Mouse (Mus musculus) granulocyte monocyte progenitor cell, adult 5-6 weeks (primary cell): ENCODE measurements at regions not wholly inside any gene's neighbourhood (a gene's known extent, or its start where the extent isn't known, plus 50 kb on each side); places are given as distances from the start of the nearest gene placed in this dataset.

ENCODE experiments used
- ATAC-seq: replicated peaks from 2 replicates; pipeline ENCODE4 v1.8.0; 2016; ENCODE audit warnings: mild to moderate bottlenecking, moderate TSS enrichment, inconsistent platforms; ENCODE audit not compliant: poor library complexity, severe bottlenecking

DNA sequence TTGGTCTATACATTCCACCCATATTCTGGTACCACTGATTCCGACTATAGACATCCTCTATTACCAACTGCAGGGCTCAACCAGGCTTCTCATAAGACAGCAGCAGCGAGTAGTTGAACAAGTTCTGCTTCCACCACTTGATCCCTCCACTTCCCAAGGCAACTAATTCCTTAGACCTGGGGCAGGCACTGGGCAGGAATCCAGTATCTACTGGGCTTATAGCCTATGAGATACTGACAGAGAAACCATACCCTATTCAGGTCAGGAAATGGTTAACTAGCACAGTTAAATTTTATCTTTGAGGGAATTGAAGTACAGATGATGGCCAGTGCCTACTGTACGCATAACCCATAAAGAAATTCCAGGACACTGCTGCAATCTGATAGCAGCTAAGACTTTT is 297.9 kb downstream of the Cog6 start:
- no peak for ATAC-seq

- no peak for ATAC-seq
Measured at GRCm38 (mm10) chr3:52717324-52717723, 299.7 kb downstream of the Cog6 start.

- no peak for ATAC-seq
Measured at GRCm38 (mm10) chr3:52712151-52712550, 304.9 kb downstream of the Cog6 start.

DNA sequence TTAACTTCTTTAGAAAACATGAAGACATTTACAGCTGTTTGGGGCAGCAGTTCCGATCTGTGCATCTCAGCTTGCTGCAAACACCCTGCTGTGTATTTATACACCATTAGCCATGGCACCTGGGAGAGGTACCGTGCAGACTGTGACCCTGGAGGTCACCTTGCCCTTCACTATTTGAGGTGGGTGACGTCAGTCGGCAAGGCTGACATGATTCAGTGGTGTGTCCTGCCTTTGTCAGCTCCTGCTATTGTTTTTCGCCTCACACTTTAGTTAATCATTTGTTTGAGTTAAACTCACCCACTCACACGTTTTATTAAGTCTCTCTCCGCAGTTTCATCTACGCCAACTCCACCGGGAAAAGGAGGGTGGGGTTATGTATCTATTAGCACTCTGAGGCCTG is 305.9 kb downstream of the Cog6 start:
- ATAC-seq, result no peak

GRCm38 (mm10) chr3:52708746-52709145 is 308.3 kb downstream of the Cog6 start:
- ATAC-seq, result no peak

DNA sequence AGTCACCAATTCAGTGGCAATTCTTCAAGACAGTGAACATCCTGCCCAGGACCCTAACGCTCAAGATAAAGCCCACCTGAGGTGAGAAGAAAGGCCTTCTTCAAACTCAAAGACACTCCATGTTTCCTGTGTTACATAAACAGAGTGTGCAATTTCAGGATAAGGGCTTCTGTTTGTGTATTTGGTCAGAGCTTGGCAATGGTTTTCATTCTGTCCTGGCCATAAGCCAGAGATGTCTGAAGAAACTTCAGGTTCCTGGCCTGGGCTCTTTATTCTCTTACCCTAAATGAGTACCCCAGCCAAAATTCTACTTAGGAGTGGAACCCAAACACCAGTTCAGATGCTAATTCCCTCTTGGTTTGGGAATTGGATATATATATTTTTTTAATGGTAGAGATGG is 308.7 kb downstream of the Cog6 start:
- ATAC-seq, result no peak

DNA sequence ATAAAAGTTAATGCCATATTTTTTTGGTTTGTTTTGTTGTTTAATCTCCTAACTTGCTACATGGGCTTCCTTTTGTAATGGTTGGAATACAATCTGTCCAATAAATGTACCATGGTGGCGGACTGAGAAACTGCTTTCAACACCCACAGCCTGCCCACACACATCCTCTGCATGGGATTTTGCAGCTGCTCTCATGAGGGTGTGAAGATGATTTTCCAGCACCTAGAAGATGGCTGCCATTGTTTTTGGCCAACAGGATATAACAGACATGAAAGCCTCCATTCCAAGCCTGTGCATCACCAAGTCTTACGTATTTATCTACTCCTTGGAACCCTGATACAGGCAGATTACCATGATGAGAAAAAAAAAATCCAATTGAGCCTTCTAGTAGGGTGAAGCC is 310.4 kb downstream of the Cog6 start:
- no peak for ATAC-seq

DNA sequence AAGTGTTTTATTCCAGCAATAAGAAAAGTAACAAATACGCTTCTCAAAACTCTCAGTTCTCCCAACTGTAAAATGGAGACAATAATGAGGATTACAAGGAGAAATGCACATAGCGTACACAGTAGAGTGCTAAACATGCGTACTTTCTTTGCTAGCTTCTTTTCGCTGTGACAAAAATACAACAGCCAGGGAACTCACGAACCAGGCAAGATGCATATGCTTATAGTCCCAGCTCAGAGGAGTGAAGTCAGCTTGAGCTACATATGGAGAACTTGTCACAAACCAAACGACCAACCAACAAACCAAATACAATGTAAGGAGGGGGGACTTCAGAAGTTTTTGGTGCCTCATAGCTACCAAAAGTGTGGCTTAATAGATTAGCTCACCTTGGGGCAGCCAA is 313.3 kb downstream of the Cog6 start:
- ATAC-seq, result no peak

DNA sequence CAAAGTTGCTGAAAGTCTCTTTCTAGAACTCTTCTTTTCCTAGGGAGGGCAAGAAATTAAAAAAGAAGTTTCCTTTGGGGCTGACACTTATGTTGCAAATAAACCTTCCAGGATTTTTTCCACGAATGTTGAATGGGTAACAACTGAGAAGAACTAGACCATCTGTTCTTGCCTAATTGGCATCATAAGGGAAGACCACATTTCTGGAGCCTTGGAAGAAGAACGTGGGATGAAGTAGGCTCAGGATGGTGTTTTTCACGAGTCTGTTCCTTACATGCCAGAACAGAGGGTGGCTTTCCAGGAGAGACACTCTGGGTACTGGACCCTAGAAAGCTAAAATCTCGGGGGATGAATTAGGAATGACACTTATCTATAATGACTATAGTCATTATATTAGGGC is 314.1 kb downstream of the Cog6 start:
- no peak for ATAC-seq

GRCm38 (mm10) chr3:52701601-52702000 is 315.4 kb downstream of the Cog6 start:
- ATAC-seq, result no peak

- ATAC-seq, result no peak
Measured at GRCm38 (mm10) chr3:52693813-52694212, 323.2 kb downstream of the Cog6 start.

- ATAC-seq, result no peak
Measured at GRCm38 (mm10) chr3:52685434-52686181, 331.4 kb downstream of the Cog6 start.

DNA sequence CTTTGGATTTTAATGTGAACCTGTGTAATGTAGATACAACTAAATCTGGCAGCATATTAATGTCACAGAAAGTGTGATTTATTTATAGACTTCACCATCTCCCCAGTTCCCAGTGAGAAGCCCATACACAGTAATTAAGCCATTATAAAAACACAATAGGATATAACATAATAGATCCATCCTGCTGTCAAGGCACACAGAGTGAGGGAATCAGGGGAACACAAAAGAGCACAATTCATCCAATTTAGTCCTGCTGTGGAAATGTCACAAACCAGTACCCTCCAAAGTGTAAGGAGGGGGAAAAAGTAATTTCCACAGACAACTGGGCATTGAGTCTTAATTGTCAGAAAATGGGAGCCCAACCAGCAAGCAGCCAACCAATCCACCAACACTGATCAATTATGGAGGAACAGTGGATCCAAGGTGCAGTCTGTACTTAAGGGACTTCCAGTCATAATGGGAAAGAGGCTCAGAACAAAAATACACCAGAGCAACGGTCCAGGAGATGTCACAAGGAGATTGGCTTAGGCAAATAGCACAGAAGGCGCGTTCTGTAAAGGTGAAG is 336.1 kb downstream of the Cog6 start:
- no peak for ATAC-seq

GRCm38 (mm10) chr3:52676886-52677670 is 340.0 kb downstream of the Cog6 start:
- no peak for ATAC-seq

DNA sequence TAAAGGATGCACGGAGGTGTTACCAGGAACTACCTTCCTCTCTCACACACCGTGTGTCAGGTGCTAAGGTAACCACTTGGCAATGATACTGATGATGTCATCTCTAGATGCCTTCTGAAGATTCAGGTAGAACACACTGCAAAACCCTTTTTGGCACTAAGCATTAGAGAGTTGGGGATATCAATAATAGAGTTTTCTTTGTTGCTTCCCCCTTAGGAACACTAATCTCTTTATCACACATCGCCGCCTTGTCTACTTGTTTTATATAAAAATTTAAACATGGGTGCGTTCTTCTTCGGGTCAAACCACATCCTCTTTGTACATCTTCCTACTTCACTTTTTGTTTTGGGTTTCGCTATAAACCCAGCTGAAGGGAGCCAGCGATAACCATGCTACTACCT is 346.4 kb downstream of the Cog6 start:
- ATAC-seq, result no peak

DNA sequence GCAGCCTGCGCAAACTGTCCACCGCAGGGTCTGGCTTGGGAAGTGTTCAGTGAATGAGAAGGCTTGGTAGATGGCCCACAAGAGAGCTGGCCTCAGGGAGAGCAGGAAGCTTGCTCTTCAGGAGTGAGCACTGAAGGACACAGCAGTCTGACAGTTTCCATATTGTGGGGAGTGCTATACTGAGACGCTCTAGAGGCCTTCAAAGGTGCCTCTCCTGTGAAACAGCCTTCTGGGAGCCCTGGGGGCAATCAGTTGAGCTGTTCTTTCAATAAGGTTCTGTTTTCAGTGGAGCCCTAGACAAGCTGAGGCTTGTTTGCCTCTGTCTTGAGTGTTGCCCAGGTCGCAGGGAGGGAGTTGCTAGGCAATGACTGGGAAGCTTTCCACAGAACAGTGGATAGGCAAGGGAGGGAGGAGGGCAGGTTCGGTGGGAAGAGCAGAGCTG is 353.9 kb downstream of the Cog6 start:
- ATAC-seq, result no peak

- ATAC-seq, result no peak
Measured at GRCm38 (mm10) chr3:52662164-52662908, 354.7 kb downstream of the Cog6 start.

- no peak for ATAC-seq
Measured at GRCm38 (mm10) chr3:52653006-52653405, 364.0 kb downstream of the Cog6 start.

DNA sequence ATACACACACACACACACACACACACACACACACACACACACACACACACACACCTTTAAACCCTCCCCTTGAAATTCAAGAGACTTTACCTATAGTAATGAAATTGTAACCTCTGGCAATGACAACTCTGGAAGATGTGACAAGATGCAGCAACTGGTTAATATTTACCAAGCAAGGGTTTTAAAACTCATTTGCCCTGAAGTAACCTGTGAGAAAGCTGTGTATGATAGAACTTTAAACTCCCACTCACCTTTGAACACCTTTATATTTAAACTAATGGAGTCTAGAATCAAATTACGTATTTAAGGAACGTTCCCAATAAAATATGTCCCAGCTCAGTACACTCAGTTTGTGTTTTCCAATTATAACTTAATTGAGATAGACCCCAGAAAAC is 364.6 kb downstream of the Cog6 start:
- no peak for ATAC-seq

DNA sequence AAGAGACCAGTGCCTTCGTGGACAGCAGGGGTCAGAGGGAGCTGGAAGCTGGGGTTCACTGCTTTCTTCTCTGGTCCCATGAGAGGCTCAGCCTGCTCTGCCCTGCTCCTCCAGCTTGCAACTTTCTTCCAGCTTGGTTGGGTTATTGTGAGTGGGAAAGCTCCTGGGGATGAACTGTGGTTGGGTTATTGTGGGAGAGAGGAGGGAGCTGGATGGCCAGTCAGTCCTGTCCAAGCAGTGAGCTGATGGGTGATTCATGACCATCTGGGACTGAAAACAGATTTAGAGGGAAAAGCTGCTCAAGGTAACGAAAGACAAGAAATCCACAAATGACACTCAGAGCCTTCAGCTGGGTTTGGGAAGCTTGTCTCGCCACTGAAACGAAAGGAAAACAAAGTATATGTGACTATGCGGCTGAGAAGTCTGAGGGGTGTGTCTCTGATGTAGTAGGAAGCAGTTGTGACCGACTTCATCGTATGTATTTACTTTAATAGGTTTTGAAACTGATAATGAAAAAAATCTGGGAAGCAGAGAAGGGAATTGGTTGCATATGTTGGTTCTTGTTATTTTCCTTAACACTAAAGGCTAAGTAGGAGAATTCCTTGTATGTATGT is 365.1 kb downstream of the Cog6 start:
- no peak for ATAC-seq
